Comparison of ENCODE assay signal across 7 mouse cellular contexts in the genomic region with DNA sequence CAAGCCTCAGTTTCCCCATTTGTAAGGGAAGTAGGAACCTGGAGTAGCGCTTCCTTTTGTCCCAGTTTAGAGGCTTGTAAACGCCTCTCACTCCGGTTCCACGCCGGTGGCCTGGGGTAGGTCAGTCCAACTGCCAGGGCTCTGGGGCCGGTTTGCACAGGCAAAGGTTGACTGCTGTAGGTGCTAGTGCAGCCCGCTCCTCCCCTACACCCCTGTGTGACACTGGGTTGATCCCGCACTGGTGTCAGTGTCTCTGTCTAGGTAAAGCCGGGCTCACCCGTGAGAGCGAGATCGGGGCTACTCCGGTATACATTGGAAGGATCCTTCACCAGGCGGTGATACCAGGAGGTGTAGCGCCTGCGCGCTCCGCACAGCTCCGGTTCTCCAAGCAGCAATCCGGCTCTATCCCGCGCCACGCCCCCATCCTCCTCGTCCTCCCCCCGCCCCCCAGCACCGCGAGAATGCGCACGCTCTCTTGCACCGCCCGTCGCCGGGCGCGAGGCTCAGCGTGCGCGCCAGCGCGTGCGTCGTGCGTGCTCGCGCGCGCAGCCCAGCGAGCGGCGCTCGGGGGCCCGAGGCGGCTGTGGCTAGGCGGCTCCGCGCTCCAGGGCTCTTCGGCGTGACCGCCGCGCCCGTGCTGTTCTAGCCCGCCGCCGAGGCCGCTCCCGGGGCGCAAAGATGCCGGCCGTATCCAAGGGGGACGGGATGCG. TPM values are rescaled to one million over a fixed set of nuclear protein-coding genes. Genes with fewer than 3 reads are reported as not detected.
DNase-seq lines count a peak whose midpoint lies in the region; ATAC-seq lines count a peak whose summit lies in the region.

Gene Ap2a2, plus strand, starts transcription at position 492 of the 710 bp plus-strand sequence.

- peak within 1 kb of the TSS; percentile 99 for H3K4me3 ChIP-seq in intestine, embryonic 16.5 days (ENCODE audit: low read length)
- peak within 1 kb of the TSS; percentile 96 for H3K4me3 ChIP-seq in midbrain, embryonic 11.5 days (ENCODE audit: low read depth, low read length)

- peak within 1 kb of the TSS; percentile 90 for H3K4me2 ChIP-seq in intestine, embryonic 16.5 days (ENCODE audit: low read depth, low read length)
- peak within 1 kb of the TSS; percentile 68 for H3K4me2 ChIP-seq in midbrain, embryonic 11.5 days

- peak; percentile 94 for DNase-seq in adrenal gland, adult 2 months
- peak; percentile 95 for DNase-seq in embryo, embryonic 11.5 days (ENCODE audit: low read depth, low spot score)
- peak; percentile 83 to 92 for DNase-seq in gastrocnemius, postnatal 4 days (ENCODE audit: low spot score in 2 of 2)
- peak; percentile 90 to 91 for DNase-seq in left cerebral cortex, postnatal 36 days (ENCODE audit: low spot score in 2 of 2)
- peak; percentile 100 for DNase-seq in midbrain, embryonic 11.5 days (ENCODE audit: low spot score, missing footprints)
- DNase-seq in skeletal muscle tissue, adult 2 months (ENCODE audit: low read depth, low spot score): peak; percentile 90

- WGBS in intestine, embryonic 16.5 days: under 1% methylated on average over 72 of the region's 72 CpGs
- under 1% methylated on average over 72 of the region's 72 CpGs for WGBS in midbrain, embryonic 11.5 days

- H3K27me3 ChIP-seq in intestine, embryonic 16.5 days (replicated peaks; ENCODE audit: control insufficient read depth, insufficient read depth, low read length): no peaks in the 10 kb centered on the region
- no peaks in the 10 kb centered on the region for H3K27me3 ChIP-seq in midbrain, embryonic 11.5 days (ENCODE audit: control insufficient read depth, insufficient read depth, low read length)

- peaks cover 21% of the 10 kb centered on the region for H3K4me1 ChIP-seq in intestine, embryonic 16.5 days (ENCODE audit: control insufficient read depth, insufficient read depth, low read length)
- H3K4me1 ChIP-seq in midbrain, embryonic 11.5 days (ENCODE audit: control insufficient read depth, insufficient read depth, low read length): peaks cover 13% of the 10 kb centered on the region

- ATAC-seq in intestine, embryonic 16.5 days: peak; percentile 96
- ATAC-seq in midbrain, embryonic 11.5 days (ENCODE audit: low FRiP score): peak; percentile 95

- no peaks in the 10 kb centered on the region for H3K9me3 ChIP-seq in intestine, embryonic 16.5 days (ENCODE audit: control insufficient read depth, low read length)
- H3K9me3 ChIP-seq in midbrain, embryonic 11.5 days (ENCODE audit: control insufficient read depth, low read length): no peaks in the 10 kb centered on the region

- H3K36me3 ChIP-seq in intestine, embryonic 16.5 days (ENCODE audit: control insufficient read depth, insufficient read depth, low read length): no peaks in the 10 kb centered on the region
- no peaks in the 10 kb centered on the region for H3K36me3 ChIP-seq in midbrain, embryonic 11.5 days (ENCODE audit: control insufficient read depth, insufficient read depth, low read length)

- H3K27ac ChIP-seq in intestine, embryonic 16.5 days (ENCODE audit: low read length): peak within 1 kb of the TSS; percentile 89
- peak within 1 kb of the TSS; percentile 66 for H3K27ac ChIP-seq in midbrain, embryonic 11.5 days (ENCODE audit: low read depth, low read length)

- peak within 1 kb of the TSS; percentile 100 for H3K9ac ChIP-seq in intestine, embryonic 16.5 days (ENCODE audit: low read depth, low read length)
- H3K9ac ChIP-seq in midbrain, embryonic 11.5 days (ENCODE audit: low read length): peak within 1 kb of the TSS; percentile 94

- intact Hi-C loops in left cerebral cortex, postnatal 36 days (cut with DNase I): loop anchor here (1.0 to 5.0 kb wide), 2 partner anchors 23 to 45 kb away; partner anchors contain the start of gene Chid1

RNA-seq across cellular contexts. Expression of gene Ap2a2, which starts in this region (rescaled TPM):
- total RNA-seq in adrenal gland, adult 2 months (2021): 10 to 100 TPM; 51.3 to 70.1 TPM
- polyA plus RNA-seq in adrenal gland, adult 2 months (2012; rRNA removed): 33.8 and 36.4 TPM in 2 replicates
- 10 to 100 TPM; 63.4 to 65.5 TPM for total RNA-seq in gastrocnemius, postnatal 4 days (2021)
- polyA plus RNA-seq in intestine, embryonic 16.5 days (2015; fragmentation: Nextera tagmentation; extraction: Ambion mirVana): 89.4 and 103 TPM in 2 replicates
- total RNA-seq in left cerebral cortex, postnatal 36 days (2021): 100 to 1,000 TPM; 199 to 214 TPM
- 76.6 and 81.1 TPM in 2 replicates for polyA plus RNA-seq in midbrain, embryonic 11.5 days (2014; fragmentation: Nextera tagmentation; extraction: Ambion mirVana)

Comparison
In these comparisons a context has a peak if more than half of its experiments do, and no peak if none do; other contexts are left out.
1. Peak in every context shown above with its lines: DNase-seq, ATAC-seq, H3K4me3 ChIP-seq and H3K27ac ChIP-seq.